Mouse (Mus musculus) embryonic facial prominence, embryonic 11.5 days (tissue): Measurements from ENCODE around the gene Galnt10. TPM values are rescaled to one million over a fixed set of nuclear protein-coding genes. Genes with fewer than 3 reads are reported as not detected.

Source experiments
- ATAC-seq: fragments of 200-750 bp; cut with Nextera tagmentation; replicated peaks from 2 replicates; pipeline ENCODE4 v1.8.0; 2017; ENCODE audit warnings: low read depth; ENCODE audit not compliant: insufficient number of reproducible peaks, low FRiP score, low TSS enrichment
- DNase-seq: peaks from one replicate; pipeline ENCODE4 v3.0.0-alpha.2; 2015; ENCODE audit warnings: low spot score
- H3K27ac ChIP-seq: fragments of 300-500 bp; sonication (generic); replicated peaks from 2 replicates; pipeline ENCODE4 v1.5.1; 2014; ENCODE audit warnings: mild to moderate bottlenecking, low read depth, low read length, control low read depth
- H3K27me3 ChIP-seq: fragments of 300-500 bp; sonication (generic); 2 replicates; pipeline ENCODE4 v1.6.1; 2014; ENCODE audit warnings: mild to moderate bottlenecking, low read length, moderate library complexity, mixed read lengths; ENCODE audit not compliant: control insufficient read depth, insufficient read depth
- H3K36me3 ChIP-seq: fragments of 300-500 bp; sonication (generic); replicated peaks from 2 replicates; pipeline ENCODE4 v1.6.1; 2014; ENCODE audit warnings: low read depth, mild to moderate bottlenecking, low read length, moderate library complexity, mixed read lengths; ENCODE audit not compliant: control insufficient read depth, insufficient read depth
- H3K4me1 ChIP-seq: fragments of 300-500 bp; sonication (generic); 2 replicates; pipeline ENCODE4 v1.6.1; 2014; ENCODE audit warnings: low read length, mixed read lengths; ENCODE audit not compliant: control insufficient read depth, insufficient read depth
- H3K4me2 ChIP-seq: fragments of 300-500 bp; sonication (generic); 2 replicates; pipeline ENCODE4 v1.6.1; 2014; ENCODE audit warnings: low read depth, mild to moderate bottlenecking, control low read depth, low read length, moderate library complexity
- H3K4me3 ChIP-seq: fragments of 300-500 bp; sonication (generic); 2 replicates; pipeline ENCODE4 v1.5.1; 2014; ENCODE audit warnings: low read depth, low read length, control low read depth
- H3K9ac ChIP-seq: fragments of 300-500 bp; sonication (generic); replicated peaks from 2 replicates; pipeline ENCODE4 v1.6.1; 2014; ENCODE audit warnings: mild to moderate bottlenecking, control low read depth, low read length
- H3K9me3 ChIP-seq: fragments of 300-500 bp; sonication (generic); replicated peaks from 2 replicates; pipeline ENCODE4 v1.6.1; 2016; ENCODE audit warnings: mild to moderate bottlenecking, low read length, inconsistent platforms, mixed read lengths; ENCODE audit not compliant: control insufficient read depth
- WGBS: fragments of 180-500 bp; shearing (Covaris S2); extraction: QIAGEN DNeasy Blood & Tissue Kit; methylation state at CpG from one replicate; pipeline ENCODE4 v1.1.7; 2014; 5-methylcytosine and 5-hydroxymethylcytosine counted together
- polyA plus RNA-seq: library from polyadenylated mRNA; unstranded; fragments of >200 nt; fragmentation: Nextera tagmentation; extraction: Ambion mirVana; gene quantifications from 2 replicates; pipeline ENCODE4 v1.2.1, GENCODE M21; 2014

Galnt10 gene
- polyA plus RNA-seq, 1 experiment from 2014 or later: 12.4 TPM

DNA sequence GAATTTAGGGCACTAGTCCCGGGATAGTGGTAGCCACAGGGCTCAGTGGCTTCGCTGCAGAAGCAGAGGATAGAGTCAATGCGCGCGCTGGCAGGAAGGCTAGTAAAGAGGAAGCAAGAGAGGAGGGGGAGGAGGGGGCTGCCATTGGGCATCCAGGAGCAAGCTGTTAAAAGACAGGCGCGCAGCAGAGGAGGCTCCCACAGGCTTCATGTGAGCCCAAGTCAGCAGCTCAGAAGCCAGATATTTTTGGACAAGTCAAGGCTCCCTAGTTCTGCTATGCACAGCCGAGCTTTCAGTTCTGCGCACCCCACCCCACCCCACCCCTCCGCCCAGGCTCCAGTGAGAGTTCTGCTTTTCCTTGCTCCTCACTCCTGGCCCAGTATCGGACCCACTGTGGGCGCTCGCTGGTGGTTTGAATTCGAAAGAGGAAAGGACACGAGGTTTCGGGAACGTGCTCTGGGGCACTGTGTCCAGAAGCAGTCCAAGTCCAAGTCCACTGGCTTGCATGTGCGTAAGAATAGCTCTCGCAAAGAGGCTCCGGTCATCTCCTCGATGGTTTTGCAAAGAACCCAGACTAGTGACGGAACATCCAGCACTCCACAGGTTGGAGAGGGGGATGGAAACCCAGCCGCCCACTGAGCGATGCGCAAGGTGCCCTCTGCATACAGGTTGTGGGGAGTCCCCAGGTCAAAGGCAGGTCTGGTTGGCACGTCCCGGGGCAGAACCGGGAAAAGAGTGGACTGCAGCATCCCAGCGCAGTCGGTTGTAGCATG is 811 bp upstream of the Galnt10 start:
- WGBS: under 1% methylated on average over 30 of the region's 30 CpGs
- H3K4me2 ChIP-seq: peak overlapping the region; percentile 91
- no peaks in the 10 kb centered on the region for H3K36me3 ChIP-seq
- 0 out of 2 replicates have a peak overlapping the region, but pooled peaks have one; percentile 16 for H3K27ac ChIP-seq
- no peaks in the 10 kb centered on the region; the same call in none of the 2 replicates for H3K4me1 ChIP-seq
- no peaks in the 10 kb centered on the region for H3K9me3 ChIP-seq
- peak; percentile 53 for ATAC-seq
- peak overlapping the region; percentile 76 for H3K4me3 ChIP-seq
- peak; percentile 71 for DNase-seq
- H3K9ac ChIP-seq: peak overlapping the region; percentile 91
- H3K27me3 ChIP-seq: no peaks in the 10 kb centered on the region

DNA sequence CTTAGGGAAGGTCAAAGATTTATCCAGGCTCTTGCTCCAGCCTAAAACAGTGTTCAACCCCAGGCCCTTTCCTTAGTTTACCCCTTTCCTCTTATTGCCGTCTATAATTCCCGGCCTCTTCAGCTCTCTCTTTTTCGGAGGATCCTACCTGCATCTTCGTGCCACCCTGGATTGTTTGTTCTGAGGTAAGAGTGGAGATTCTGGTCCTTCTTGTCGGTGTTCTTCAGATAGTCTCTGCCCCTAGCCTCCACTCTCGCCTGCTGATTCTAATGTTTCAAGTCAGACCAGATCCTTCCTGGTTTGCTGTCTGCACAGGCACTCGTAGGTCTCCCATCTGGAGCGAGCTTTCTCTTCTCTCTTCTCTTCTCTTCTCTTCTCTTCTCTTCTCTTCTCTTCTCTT is 605 bp downstream of the Galnt10 start:
- no peaks in the 10 kb centered on the region for H3K27me3 ChIP-seq
- no peaks in the 10 kb centered on the region; the same call in none of the 2 replicates for H3K4me1 ChIP-seq
- no peaks in the 10 kb centered on the region for H3K9me3 ChIP-seq
- H3K36me3 ChIP-seq: no peaks in the 10 kb centered on the region
- H3K4me2 ChIP-seq: peak overlapping the region; percentile 91
- WGBS: 23% methylated on average over 8 of the region's 8 CpGs
- H3K9ac ChIP-seq: peak overlapping the region; percentile 91
- DNase-seq (no peak), ATAC-seq (no peak)
- H3K4me3 ChIP-seq: peak overlapping the region; percentile 76
- no peak overlapping the region for H3K27ac ChIP-seq

DNA sequence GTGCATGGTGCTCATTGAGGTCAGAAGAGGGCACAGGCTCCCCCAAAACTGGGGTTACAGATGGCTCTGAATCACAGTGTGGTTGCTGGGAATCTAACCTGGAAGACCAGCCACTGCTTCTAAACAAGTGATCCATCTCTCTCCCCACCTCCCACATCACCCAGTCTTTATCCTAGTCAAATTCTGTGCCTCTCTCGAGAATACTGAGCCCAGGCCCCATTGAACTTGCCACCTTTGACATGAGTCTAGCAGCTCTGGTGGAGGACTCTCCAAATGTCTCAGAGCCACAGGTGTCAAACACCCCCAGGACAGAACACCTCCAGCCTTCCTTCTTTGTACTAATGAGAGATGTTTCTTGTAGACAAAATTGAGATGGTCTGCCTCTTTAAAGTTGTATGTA is 1.2 kb downstream of the Galnt10 start:
- H3K4me3 ChIP-seq: peak overlapping the region; percentile 76; the same call in 1 of the 2 replicates
- H3K27me3 ChIP-seq: no peaks in the 10 kb centered on the region
- no peak overlapping the region for H3K9ac ChIP-seq
- H3K36me3 ChIP-seq: no peaks in the 10 kb centered on the region
- H3K4me2 ChIP-seq: peak overlapping the region; percentile 2; the same call in 1 of the 2 replicates
- no peak overlapping the region for H3K27ac ChIP-seq
- no peaks in the 10 kb centered on the region for H3K9me3 ChIP-seq
- ATAC-seq: no peak
- no peak for DNase-seq
- no peaks in the 10 kb centered on the region; the same call in none of the 2 replicates for H3K4me1 ChIP-seq
- WGBS: 35% methylated on average over 1 of the region's 1 CpGs

DNA sequence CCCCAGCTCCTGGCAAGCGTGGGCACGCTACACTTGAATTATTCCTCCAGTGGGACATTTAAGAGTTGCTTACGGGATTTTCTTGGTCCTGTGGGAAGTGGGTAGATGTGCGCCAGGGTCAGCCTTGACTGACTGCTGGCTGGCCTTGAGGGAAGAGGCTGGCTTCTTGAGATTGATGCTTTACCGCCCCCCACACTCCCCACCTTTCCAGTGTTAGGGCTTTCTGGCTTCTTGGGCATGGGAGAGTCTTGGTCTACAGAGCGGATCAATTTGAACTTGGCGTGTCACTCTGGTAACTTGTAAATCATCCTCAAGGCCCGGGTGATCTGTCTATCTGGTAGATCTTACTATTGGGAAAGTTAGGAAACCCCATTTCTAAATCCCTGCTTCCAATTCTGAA is 1.7 kb downstream of the Galnt10 start:
- no peak overlapping the region for H3K27ac ChIP-seq
- ATAC-seq (no peak), DNase-seq (no peak)
- no peaks in the 10 kb centered on the region for H3K36me3 ChIP-seq
- no peak overlapping the region for H3K9ac ChIP-seq
- H3K4me2 ChIP-seq: 0 out of 2 replicates have a peak overlapping the region, but pooled peaks have one; percentile 2
- H3K4me1 ChIP-seq: no peaks in the 10 kb centered on the region; the same call in none of the 2 replicates
- H3K27me3 ChIP-seq: no peaks in the 10 kb centered on the region
- H3K4me3 ChIP-seq: no peak overlapping the region
- no peaks in the 10 kb centered on the region for H3K9me3 ChIP-seq
- WGBS: 82% methylated on average over 8 of the region's 8 CpGs

DNA sequence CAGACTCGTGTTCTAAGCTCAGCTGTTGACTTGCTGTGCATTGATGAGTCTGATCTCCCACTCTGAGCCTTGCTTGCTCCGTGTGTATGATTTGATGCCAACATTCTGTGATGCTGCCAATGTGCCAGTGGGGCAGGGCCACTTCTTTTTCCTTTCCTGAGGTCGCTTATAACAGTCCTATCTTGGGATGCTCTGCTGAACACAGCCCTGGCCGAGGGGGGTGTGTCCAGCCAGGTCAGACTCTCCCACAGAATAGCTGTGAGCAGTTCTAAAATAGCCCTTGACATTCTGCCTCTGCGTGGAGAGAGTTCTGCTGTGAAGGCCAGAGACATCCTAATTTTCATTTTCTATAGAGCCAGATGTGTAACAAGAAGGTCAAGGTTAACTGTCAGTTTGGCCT is 2.2 kb downstream of the Galnt10 start:
- no peak for ATAC-seq
- Histone ChIP-seq H3K4me3 (no peak overlapping the region), H3K36me3 (no peaks in the 10 kb centered on the region), H3K27me3 (no peaks in the 10 kb centered on the region), H3K4me2 (no peak overlapping the region), H3K9me3 (no peaks in the 10 kb centered on the region), H3K4me1 (no peaks in the 10 kb centered on the region; the same call in none of the 2 replicates), H3K9ac (no peak overlapping the region), H3K27ac (no peak overlapping the region)
- no peak for DNase-seq
- 69% methylated on average over 5 of the region's 5 CpGs for WGBS

DNA sequence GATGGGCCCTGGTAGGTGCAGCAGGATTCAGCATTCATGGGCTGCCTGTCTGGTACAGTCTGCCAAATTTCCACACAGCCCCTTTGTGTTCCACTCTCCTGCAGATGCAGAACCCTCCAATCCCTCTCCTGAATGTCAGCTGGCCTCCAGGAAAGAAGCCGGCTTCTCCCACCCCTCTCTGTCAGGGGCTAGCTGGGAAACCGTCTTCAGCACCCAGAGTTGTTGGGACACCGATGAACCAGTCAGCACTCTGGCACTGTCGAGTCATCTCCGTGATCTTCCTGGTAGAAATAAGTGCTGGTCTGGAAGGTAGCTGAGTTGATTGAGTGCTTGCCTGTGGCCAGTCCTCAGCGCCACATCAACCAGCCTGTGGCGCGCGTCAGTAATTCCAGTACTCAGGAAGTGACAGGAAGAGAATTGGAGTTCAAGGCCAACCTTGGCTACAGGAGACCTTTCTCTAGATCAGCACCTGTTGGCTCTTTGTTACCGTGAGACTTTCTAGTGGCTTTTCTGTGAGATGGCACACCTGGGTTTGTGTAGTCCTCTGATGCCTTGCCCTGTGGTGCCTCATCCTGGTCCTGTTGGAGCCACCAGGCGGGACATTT is 3.1 kb downstream of the Galnt10 start:
- DNase-seq (no peak), ATAC-seq (no peak)
- Histone ChIP-seq H3K4me1 (no peaks in the 10 kb centered on the region; the same call in none of the 2 replicates), H3K9ac (no peak overlapping the region), H3K27me3 (no peaks in the 10 kb centered on the region), H3K27ac (no peak overlapping the region), H3K4me3 (no peak overlapping the region), H3K4me2 (no peak overlapping the region), H3K9me3 (no peaks in the 10 kb centered on the region), H3K36me3 (no peaks in the 10 kb centered on the region)
- 92% methylated on average over 11 of the region's 11 CpGs for WGBS

DNA sequence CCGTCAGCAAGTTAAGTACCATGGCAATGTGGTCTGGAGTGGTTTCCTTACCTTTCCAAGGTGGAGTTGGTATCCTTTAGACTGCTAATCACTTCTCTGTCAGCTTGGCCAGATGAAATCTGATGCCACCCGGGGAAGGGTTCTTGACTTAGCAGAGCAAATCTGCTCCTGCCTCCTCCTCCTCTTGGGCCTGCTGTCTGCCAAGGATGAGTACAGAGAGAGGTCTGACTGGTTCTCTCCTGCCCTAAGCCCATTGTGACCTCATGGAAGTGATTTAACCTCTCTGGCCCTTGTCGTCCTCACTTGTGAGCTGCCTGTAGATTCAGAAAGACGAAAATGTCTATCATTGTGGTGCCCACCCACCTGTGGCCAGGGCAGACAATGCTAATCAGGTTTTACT is 4.0 kb downstream of the Galnt10 start:
- ATAC-seq (no peak), DNase-seq (no peak)
- no peak overlapping the region for H3K9ac ChIP-seq
- H3K36me3 ChIP-seq: no peaks in the 10 kb centered on the region
- no peaks in the 10 kb centered on the region for H3K27me3 ChIP-seq
- no peak overlapping the region for H3K4me2 ChIP-seq
- H3K9me3 ChIP-seq: no peaks in the 10 kb centered on the region
- H3K4me1 ChIP-seq: no peaks in the 10 kb centered on the region; the same call in none of the 2 replicates
- 59% methylated on average over 4 of the region's 4 CpGs for WGBS
- no peak overlapping the region for H3K4me3 ChIP-seq
- no peak overlapping the region for H3K27ac ChIP-seq

DNA sequence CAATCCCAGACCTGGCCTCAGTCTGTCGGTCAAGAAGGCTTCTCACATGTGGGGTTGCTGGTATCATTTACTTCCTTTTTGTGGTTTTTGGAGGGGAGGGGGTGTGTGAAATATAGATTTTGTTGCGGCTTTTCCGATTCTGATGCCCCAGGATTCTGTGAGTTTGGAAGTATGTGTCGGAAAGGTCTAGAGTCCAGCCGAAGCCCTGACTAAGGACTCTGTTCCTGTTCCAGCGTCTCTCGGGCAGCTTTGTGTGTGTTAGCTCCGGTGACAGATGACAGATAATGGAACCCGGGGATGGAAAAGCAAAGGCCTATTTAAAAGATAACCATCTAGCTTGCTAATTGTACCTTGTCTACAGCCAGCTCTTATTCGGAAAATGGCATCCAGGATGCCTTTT is 4.4 kb downstream of the Galnt10 start:
- Histone ChIP-seq H3K4me2 (no peak overlapping the region), H3K4me1 (no peaks in the 10 kb centered on the region; the same call in none of the 2 replicates), H3K27ac (no peak overlapping the region), H3K9me3 (no peaks in the 10 kb centered on the region), H3K4me3 (no peak overlapping the region), H3K27me3 (no peaks in the 10 kb centered on the region), H3K9ac (no peak overlapping the region), H3K36me3 (no peaks in the 10 kb centered on the region)
- no peak for DNase-seq
- WGBS: 67% methylated on average over 10 of the region's 10 CpGs
- ATAC-seq: no peak
